Mouse (Mus musculus): ENCODE measurements around the gene Sub1. TPM values are rescaled to one million over a fixed set of nuclear protein-coding genes. Genes with fewer than 3 reads are reported as not detected.

Gene Sub1
- total and polyA plus RNA-seq, 2 experiments from 2014 or later, result 86.7 to 585 TPM

GRCm38 (mm10) chr15:12026932-12027450 is 30.2 kb upstream of the Sub1 start:
- WGBS, result 88% methylated on average over 5 of the region's 5 CpGs
- no peaks in the 10 kb centered on the region for H3K4me1 ChIP-seq (ENCODE audit: insufficient read depth, low read length)
- TF ChIP-seq CTCF (IDR thresholded peaks at IDR 0.05; ENCODE audit: low read depth), result no peak

GRCm38 (mm10) chr15:12026026-12026425 is 29.2 kb upstream of the Sub1 start:
- 85% methylated on average over 5 of the region's 5 CpGs for WGBS

More at GRCm38 (mm10) chr15:12026932-12027450, 30.2 kb upstream of the Sub1 start:
- DNase-seq (ENCODE audit: low spot score), result no peak
- Histone ChIP-seq H3K9me3 (ENCODE audit: low read length) (no peaks in the 10 kb centered on the region), H3K27ac (no peak overlapping the region), H3K36me3 (ENCODE audit: insufficient read depth, low read length) (no peaks in the 10 kb centered on the region), H3K9ac (replicated peaks; ENCODE audit: low read length) (no peak overlapping the region), H3K27me3 (ENCODE audit: insufficient read depth, low read length) (no peaks in the 10 kb centered on the region), H3K4me2 (ENCODE audit: low read depth, low read length) (no peak overlapping the region), H3K4me3 (ENCODE audit: low read length) (no peak overlapping the region)
- no peak for ATAC-seq

GRCm38 (mm10) chr15:12025341-12025740 is 28.6 kb upstream of the Sub1 start:
- 92% methylated on average over 10 of the region's 10 CpGs for WGBS
- DNase-seq (ENCODE audit: low spot score) (no peak), ATAC-seq (no peak)
- Histone ChIP-seq H3K4me3 (ENCODE audit: low read length) (no peak overlapping the region), H3K27ac (no peak overlapping the region), H3K27me3 (ENCODE audit: insufficient read depth, low read length) (no peaks in the 10 kb centered on the region), H3K4me1 (ENCODE audit: insufficient read depth, low read length) (no peaks in the 10 kb centered on the region), H3K9ac (replicated peaks; ENCODE audit: low read length) (no peak overlapping the region), H3K9me3 (ENCODE audit: low read length) (no peaks in the 10 kb centered on the region), H3K36me3 (ENCODE audit: insufficient read depth, low read length) (no peaks in the 10 kb centered on the region), H3K4me2 (ENCODE audit: low read depth, low read length) (no peak overlapping the region)
- no peak for TF ChIP-seq CTCF (IDR thresholded peaks at IDR 0.05; ENCODE audit: low read depth)

More at GRCm38 (mm10) chr15:12026026-12026425, 29.2 kb upstream of the Sub1 start:
- no peak overlapping the region for H3K27ac ChIP-seq
- no peak for DNase-seq (ENCODE audit: low spot score)
- H3K9me3 ChIP-seq (ENCODE audit: low read length), result no peaks in the 10 kb centered on the region
- no peaks in the 10 kb centered on the region for H3K4me1 ChIP-seq (ENCODE audit: insufficient read depth, low read length)
- no peak for TF ChIP-seq CTCF (IDR thresholded peaks at IDR 0.05; ENCODE audit: low read depth)
- H3K36me3 ChIP-seq (ENCODE audit: insufficient read depth, low read length), result no peaks in the 10 kb centered on the region
- no peak overlapping the region for H3K4me2 ChIP-seq (ENCODE audit: low read depth, low read length)
- H3K9ac ChIP-seq (replicated peaks; ENCODE audit: low read length), result no peak overlapping the region
- ATAC-seq, result no peak
- H3K4me3 ChIP-seq (ENCODE audit: low read length), result no peak overlapping the region
- no peaks in the 10 kb centered on the region for H3K27me3 ChIP-seq (ENCODE audit: insufficient read depth, low read length)

DNA sequence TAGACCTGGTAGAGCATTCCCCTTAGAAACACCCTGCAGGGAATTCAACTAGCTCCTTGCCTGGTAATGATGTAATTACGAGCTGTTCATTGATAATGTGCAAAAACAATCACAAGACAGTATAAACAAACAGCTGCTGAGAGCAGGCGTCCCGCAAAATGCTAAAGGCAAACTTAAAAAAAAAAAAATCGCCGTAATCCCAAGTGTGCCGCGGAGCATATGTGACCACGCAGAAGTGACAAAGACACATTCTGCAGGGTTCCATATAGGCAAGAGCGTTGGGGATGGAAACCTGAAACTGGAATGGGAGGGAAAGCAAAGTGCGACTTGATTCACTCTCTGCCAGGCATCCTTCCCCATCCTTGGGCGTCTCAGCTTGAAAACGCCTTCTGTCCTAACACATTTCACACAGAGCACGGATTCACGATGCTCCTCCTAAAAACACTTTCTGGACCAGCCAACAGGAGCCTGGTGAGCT is 28.0 kb upstream of the Sub1 start:
- WGBS, result 56% methylated on average over 14 of the region's 14 CpGs
- Histone ChIP-seq H3K4me3 (ENCODE audit: low read length) (no peak overlapping the region), H3K9me3 (ENCODE audit: low read length) (no peaks in the 10 kb centered on the region), H3K4me1 (ENCODE audit: insufficient read depth, low read length) (no peaks in the 10 kb centered on the region), H3K27ac (no peak overlapping the region), H3K36me3 (ENCODE audit: insufficient read depth, low read length) (no peaks in the 10 kb centered on the region), H3K9ac (replicated peaks; ENCODE audit: low read length) (no peak overlapping the region), H3K4me2 (ENCODE audit: low read depth, low read length) (no peak overlapping the region), H3K27me3 (ENCODE audit: insufficient read depth, low read length) (no peaks in the 10 kb centered on the region)
- no peak for TF ChIP-seq CTCF (IDR thresholded peaks at IDR 0.05; ENCODE audit: low read depth)
- ATAC-seq (no peak), DNase-seq (ENCODE audit: low spot score) (no peak)

GRCm38 (mm10) chr15:12019443-12019842 is 22.7 kb upstream of the Sub1 start:
- no peak for TF ChIP-seq CTCF (IDR thresholded peaks at IDR 0.05; ENCODE audit: low read depth)
- H3K4me1 ChIP-seq (ENCODE audit: insufficient read depth, low read length), result no peaks in the 10 kb centered on the region
- H3K4me2 ChIP-seq (ENCODE audit: low read depth, low read length), result no peak overlapping the region
- H3K27me3 ChIP-seq (ENCODE audit: insufficient read depth, low read length), result no peaks in the 10 kb centered on the region
- no peak overlapping the region for H3K4me3 ChIP-seq (ENCODE audit: low read length)
- H3K36me3 ChIP-seq (ENCODE audit: insufficient read depth, low read length), result no peaks in the 10 kb centered on the region
- 89% methylated on average over 14 of the region's 14 CpGs for WGBS
- no peaks in the 10 kb centered on the region for H3K9me3 ChIP-seq (ENCODE audit: low read length)
- ATAC-seq (no peak), DNase-seq (ENCODE audit: low spot score) (no peak)
- no peak overlapping the region for H3K9ac ChIP-seq (replicated peaks; ENCODE audit: low read length)
- no peak overlapping the region for H3K27ac ChIP-seq

DNA sequence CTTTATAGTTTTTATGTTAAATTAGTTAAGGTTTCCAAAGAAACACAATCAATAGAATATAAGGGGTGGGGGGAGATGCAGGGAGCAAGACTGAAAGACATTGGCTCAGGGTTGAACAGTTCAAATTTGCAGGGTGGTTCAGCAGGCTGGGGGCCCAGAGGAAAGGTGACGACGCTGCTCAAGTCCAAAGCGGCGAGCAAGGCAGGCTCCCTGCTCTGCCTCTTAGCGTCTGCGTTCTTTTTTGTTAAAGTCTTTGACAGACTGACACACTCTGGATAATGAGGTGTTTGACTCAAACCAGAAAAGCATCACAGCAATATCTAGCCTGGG is 21.6 kb upstream of the Sub1 start:
- no peaks in the 10 kb centered on the region for H3K36me3 ChIP-seq (ENCODE audit: insufficient read depth, low read length)
- H3K27ac ChIP-seq, result no peak overlapping the region
- TF ChIP-seq CTCF (IDR thresholded peaks at IDR 0.05; ENCODE audit: low read depth), result no peak
- DNase-seq (ENCODE audit: low spot score) (no peak), ATAC-seq (no peak)
- WGBS, result 75% methylated on average over 6 of the region's 6 CpGs
- no peak overlapping the region for H3K9ac ChIP-seq (replicated peaks; ENCODE audit: low read length)
- H3K4me2 ChIP-seq (ENCODE audit: low read depth, low read length), result no peak overlapping the region
- H3K27me3 ChIP-seq (ENCODE audit: insufficient read depth, low read length), result no peaks in the 10 kb centered on the region
- H3K4me3 ChIP-seq (ENCODE audit: low read length), result no peak overlapping the region
- no peaks in the 10 kb centered on the region for H3K4me1 ChIP-seq (ENCODE audit: insufficient read depth, low read length)
- H3K9me3 ChIP-seq (ENCODE audit: low read length), result no peaks in the 10 kb centered on the region

- WGBS, result 46% methylated on average over 13 of the region's 13 CpGs
- TF ChIP-seq CTCF (IDR thresholded peaks at IDR 0.05; ENCODE audit: low read depth), result no peak
- no peaks in the 10 kb centered on the region for H3K9me3 ChIP-seq (ENCODE audit: low read length)
- H3K36me3 ChIP-seq (ENCODE audit: insufficient read depth, low read length), result no peaks in the 10 kb centered on the region
- H3K27ac ChIP-seq, result no peak overlapping the region
- H3K27me3 ChIP-seq (ENCODE audit: insufficient read depth, low read length), result no peaks in the 10 kb centered on the region
- no peak overlapping the region for H3K9ac ChIP-seq (replicated peaks; ENCODE audit: low read length)
- DNase-seq (ENCODE audit: low spot score) (no peak), ATAC-seq (peak; percentile 63)
- H3K4me1 ChIP-seq (ENCODE audit: insufficient read depth, low read length), result no peaks in the 10 kb centered on the region
- no peak overlapping the region for H3K4me2 ChIP-seq (ENCODE audit: low read depth, low read length)
- H3K4me3 ChIP-seq (ENCODE audit: low read length), result no peak overlapping the region
Measured at GRCm38 (mm10) chr15:12017700-12018427, 21.1 kb upstream of the Sub1 start.
